Mouse (Mus musculus) hindbrain, embryonic 12.5 days (tissue): ENCODE measurements around the gene 2010111I01Rik. TPM values are rescaled to one million over a fixed set of nuclear protein-coding genes. Genes with fewer than 3 reads are reported as not detected.

Experiments used
- ATAC-seq: fragments of 200-750 bp; cut with Nextera tagmentation; 2 replicates; pipeline ENCODE4 v1.8.0; 2017; ENCODE audit warnings: moderate TSS enrichment; ENCODE audit not compliant: low FRiP score
- H3K27ac ChIP-seq: fragments of 300-500 bp; sonication (generic); 2 replicates; pipeline ENCODE4 v1.5.1; 2016; ENCODE audit warnings: mild to moderate bottlenecking
- H3K27me3 ChIP-seq: fragments of 300-500 bp; sonication (generic); 2 replicates; pipeline ENCODE4 v1.6.1; 2016; ENCODE audit warnings: mild to moderate bottlenecking
- H3K36me3 ChIP-seq: fragments of 300-500 bp; sonication (generic); 2 replicates; pipeline ENCODE4 v1.6.1; 2016; ENCODE audit warnings: mild to moderate bottlenecking
- H3K4me1 ChIP-seq: fragments of 300-500 bp; sonication (generic); 2 replicates; pipeline ENCODE4 v1.6.1; 2016
- H3K4me2 ChIP-seq: fragments of 300-500 bp; sonication (generic); replicated peaks from 2 replicates; pipeline ENCODE4 v1.6.1; 2016; ENCODE audit warnings: mild to moderate bottlenecking
- H3K4me3 ChIP-seq: fragments of 300-500 bp; sonication (generic); 2 replicates; pipeline ENCODE4 v1.5.1; 2016; ENCODE audit warnings: mild to moderate bottlenecking
- H3K9ac ChIP-seq: fragments of 300-500 bp; sonication (generic); 2 replicates; pipeline ENCODE4 v1.6.1; 2016; ENCODE audit warnings: mild to moderate bottlenecking, moderate library complexity
- H3K9me3 ChIP-seq: fragments of 300-500 bp; sonication (generic); replicated peaks from 2 replicates; pipeline ENCODE4 v1.6.1; 2016; ENCODE audit warnings: mild to moderate bottlenecking
- WGBS: fragments of 180-500 bp; shearing (Covaris S2); methylation state at CpG from one replicate; pipeline ENCODE4 v1.1.7; 2016; 5-methylcytosine and 5-hydroxymethylcytosine counted together
- polyA plus RNA-seq: library from polyadenylated mRNA; unstranded; fragments of >200 nt; fragmentation: Nextera tagmentation; extraction: Ambion mirVana; gene quantifications from 2 replicates; pipeline ENCODE4 v1.2.1, GENCODE M21; 2016

2010111I01Rik gene
- polyA plus RNA-seq, 1 experiment from 2014 or later, result 47.6 TPM

- ATAC-seq, result no peak
- no peak overlapping the region for H3K9ac ChIP-seq
- H3K4me2 ChIP-seq, result no peak overlapping the region
Measured at GRCm38 (mm10) chr13:63038415-63038814, 73.7 kb downstream of the 2010111I01Rik start.

GRCm38 (mm10) chr13:63038871-63039270 lies 74.2 kb downstream of the 2010111I01Rik start:
- H3K4me3 ChIP-seq, result no peak overlapping the region
- H3K27me3 ChIP-seq, result no peaks in the 10 kb centered on the region
- H3K9me3 ChIP-seq, result no peaks in the 10 kb centered on the region
- no peak overlapping the region for H3K9ac ChIP-seq
- no peak overlapping the region for H3K4me2 ChIP-seq
- WGBS, result 71% methylated on average over 1 of the region's 1 CpGs
- H3K36me3 ChIP-seq, result no peaks in the 10 kb centered on the region
- no peak overlapping the region for H3K27ac ChIP-seq
- H3K4me1 ChIP-seq, result 0 out of 2 replicates have a peak, but pooled peaks cover 4% of the 10 kb centered on the region
- no peak for ATAC-seq

More at GRCm38 (mm10) chr13:63038415-63038814, 73.7 kb downstream of the 2010111I01Rik start:
- no peaks in the 10 kb centered on the region for H3K9me3 ChIP-seq
- no peak overlapping the region for H3K27ac ChIP-seq
- H3K27me3 ChIP-seq, result no peaks in the 10 kb centered on the region
- WGBS, result 92% methylated on average over 2 of the region's 2 CpGs
- H3K36me3 ChIP-seq, result no peaks in the 10 kb centered on the region
- H3K4me3 ChIP-seq, result no peak overlapping the region
- H3K4me1 ChIP-seq, result 0 out of 2 replicates have a peak, but pooled peaks cover 4% of the 10 kb centered on the region

- Histone ChIP-seq H3K4me3 (no peak overlapping the region), H3K9ac (no peak overlapping the region), H3K27me3 (no peaks in the 10 kb centered on the region), H3K4me2 (no peak overlapping the region), H3K9me3 (no peaks in the 10 kb centered on the region), H3K27ac (no peak overlapping the region), H3K36me3 (no peaks in the 10 kb centered on the region), H3K4me1 (0 out of 2 replicates have a peak, but pooled peaks cover 4% of the 10 kb centered on the region)
- 62% methylated on average over 6 of the region's 6 CpGs for WGBS
- no peak for ATAC-seq
Measured at GRCm38 (mm10) chr13:63039326-63039725, 74.6 kb downstream of the 2010111I01Rik start.

GRCm38 (mm10) chr13:63039848-63040247 lies 75.2 kb downstream of the 2010111I01Rik start:
- Histone ChIP-seq H3K36me3 (no peaks in the 10 kb centered on the region), H3K9me3 (no peaks in the 10 kb centered on the region), H3K4me3 (no peak overlapping the region), H3K27me3 (no peaks in the 10 kb centered on the region), H3K4me2 (no peak overlapping the region), H3K27ac (no peak overlapping the region), H3K4me1 (no peaks in the 10 kb centered on the region), H3K9ac (no peak overlapping the region)
- no peak for ATAC-seq
- 83% methylated on average over 2 of the region's 2 CpGs for WGBS

GRCm38 (mm10) chr13:63045504-63046205 lies 81.0 kb downstream of the 2010111I01Rik start:
- 97% methylated on average over 2 of the region's 2 CpGs for WGBS
- no peak overlapping the region for H3K27ac ChIP-seq
- H3K27me3 ChIP-seq, result no peaks in the 10 kb centered on the region
- H3K4me1 ChIP-seq, result no peaks in the 10 kb centered on the region
- H3K36me3 ChIP-seq, result no peaks in the 10 kb centered on the region
- ATAC-seq, result no peak
- H3K9ac ChIP-seq, result no peak overlapping the region
- no peak overlapping the region for H3K4me3 ChIP-seq
- H3K4me2 ChIP-seq, result no peak overlapping the region
- no peaks in the 10 kb centered on the region for H3K9me3 ChIP-seq

- no peak overlapping the region for H3K27ac ChIP-seq
- peak; percentile 63 for ATAC-seq
- WGBS, result 45% methylated on average over 7 of the region's 7 CpGs
Measured at GRCm38 (mm10) chr13:63046206-63047020, 81.7 kb downstream of the 2010111I01Rik start.

GRCm38 (mm10) chr13:63063706-63064105 lies 99.0 kb downstream of the 2010111I01Rik start:
- H3K4me1 ChIP-seq, result no peaks in the 10 kb centered on the region
- H3K9me3 ChIP-seq, result no peaks in the 10 kb centered on the region
- ATAC-seq, result no peak
- no peaks in the 10 kb centered on the region for H3K36me3 ChIP-seq
- H3K4me3 ChIP-seq, result no peak overlapping the region
- H3K9ac ChIP-seq, result no peak overlapping the region
- WGBS, result 100% methylated on average over 1 of the region's 1 CpGs
- no peak overlapping the region for H3K4me2 ChIP-seq
- no peak overlapping the region for H3K27ac ChIP-seq
- H3K27me3 ChIP-seq, result no peaks in the 10 kb centered on the region

More at GRCm38 (mm10) chr13:63046206-63047020, 81.7 kb downstream of the 2010111I01Rik start:
- no peak overlapping the region for H3K9ac ChIP-seq
- no peak overlapping the region for H3K4me2 ChIP-seq
- H3K4me1 ChIP-seq, result no peaks in the 10 kb centered on the region
- no peak overlapping the region for H3K4me3 ChIP-seq
- H3K36me3 ChIP-seq, result no peaks in the 10 kb centered on the region
- H3K9me3 ChIP-seq, result no peaks in the 10 kb centered on the region
- no peaks in the 10 kb centered on the region for H3K27me3 ChIP-seq

GRCm38 (mm10) chr13:63066607-63067006 lies 101.9 kb downstream of the 2010111I01Rik start:
- WGBS, result 74% methylated on average over 1 of the region's 1 CpGs
- no peak overlapping the region for H3K27ac ChIP-seq
- no peaks in the 10 kb centered on the region for H3K9me3 ChIP-seq
- H3K9ac ChIP-seq, result no peak overlapping the region
- H3K27me3 ChIP-seq, result no peaks in the 10 kb centered on the region
- H3K36me3 ChIP-seq, result no peaks in the 10 kb centered on the region
- ATAC-seq, result no peak
- no peaks in the 10 kb centered on the region for H3K4me1 ChIP-seq
- no peak overlapping the region for H3K4me2 ChIP-seq
- H3K4me3 ChIP-seq, result no peak overlapping the region

- Histone ChIP-seq H3K9me3 (no peaks in the 10 kb centered on the region), H3K36me3 (no peaks in the 10 kb centered on the region), H3K4me2 (no peak overlapping the region), H3K27ac (no peak overlapping the region), H3K9ac (no peak overlapping the region), H3K27me3 (no peaks in the 10 kb centered on the region), H3K4me1 (no peaks in the 10 kb centered on the region), H3K4me3 (no peak overlapping the region)
- 81% methylated on average over 4 of the region's 4 CpGs for WGBS
- ATAC-seq, result no peak
Measured at GRCm38 (mm10) chr13:63068371-63069136, 103.9 kb downstream of the 2010111I01Rik start.

GRCm38 (mm10) chr13:63071874-63072273 lies 107.2 kb downstream of the 2010111I01Rik start:
- 72% methylated on average over 8 of the region's 8 CpGs for WGBS
- no peak overlapping the region for H3K4me3 ChIP-seq
- no peaks in the 10 kb centered on the region for H3K36me3 ChIP-seq
- H3K4me1 ChIP-seq, result no peaks in the 10 kb centered on the region
- H3K9ac ChIP-seq, result no peak overlapping the region
- H3K9me3 ChIP-seq, result no peaks in the 10 kb centered on the region
- no peak overlapping the region for H3K4me2 ChIP-seq
- H3K27ac ChIP-seq, result no peak overlapping the region
- no peak for ATAC-seq
- no peaks in the 10 kb centered on the region for H3K27me3 ChIP-seq

GRCm38 (mm10) chr13:63072376-63072775 lies 107.7 kb downstream of the 2010111I01Rik start:
- Histone ChIP-seq H3K27me3 (no peaks in the 10 kb centered on the region), H3K27ac (no peak overlapping the region), H3K4me1 (no peaks in the 10 kb centered on the region), H3K36me3 (no peaks in the 10 kb centered on the region), H3K9me3 (no peaks in the 10 kb centered on the region), H3K4me3 (no peak overlapping the region), H3K9ac (no peak overlapping the region), H3K4me2 (no peak overlapping the region)
- ATAC-seq, result no peak
- WGBS, result 51% methylated on average over 3 of the region's 3 CpGs
